Mouse (Mus musculus): ENCODE measurements around the gene Chd3. TPM values are rescaled to one million over a fixed set of nuclear protein-coding genes. Genes with fewer than 3 reads are reported as not detected.

The Chd3 gene
- polyA plus RNA-seq, 1 experiment from 2014 or later: 39.4 TPM

GRCm38 (mm10) chr11:69408541-69409377, 39.6 kb upstream of the Chd3 start:
- Histone ChIP-seq H3K4me1 (ENCODE audit: control insufficient read depth, insufficient read depth, low read length) (peaks cover 32% of the 10 kb centered on the region), H3K36me3 (ENCODE audit: control insufficient read depth, insufficient read depth, low read length) (peaks cover 31% of the 10 kb centered on the region)

GRCm38 (mm10) chr11:69407724-69408004, 38.5 kb upstream of the Chd3 start:
- Histone ChIP-seq H3K27ac (ENCODE audit: low read depth, low read length) (no peak overlapping the region), H3K36me3 (ENCODE audit: control insufficient read depth, insufficient read depth, low read length) (peaks cover 34% of the 10 kb centered on the region), H3K9me3 (ENCODE audit: control insufficient read depth, low read length) (no peaks in the 10 kb centered on the region), H3K4me1 (ENCODE audit: control insufficient read depth, insufficient read depth, low read length) (peaks cover 21% of the 10 kb centered on the region), H3K4me2 (no peak overlapping the region), H3K27me3 (ENCODE audit: control insufficient read depth, insufficient read depth, low read length) (no peaks in the 10 kb centered on the region), H3K9ac (ENCODE audit: low read length) (0 out of 2 replicates have a peak overlapping the region, but pooled peaks have one; percentile 33), H3K4me3 (ENCODE audit: low read depth, low read length) (no peak overlapping the region)
- ATAC-seq (ENCODE audit: low FRiP score) (no peak), DNase-seq (ENCODE audit: low spot score, missing footprints) (no peak)
- 89% methylated on average over 4 of the region's 4 CpGs for WGBS

More at GRCm38 (mm10) chr11:69408541-69409377, 39.6 kb upstream of the Chd3 start:
- 0% methylated on average over 33 of the region's 33 CpGs for WGBS
- Histone ChIP-seq H3K4me3 (ENCODE audit: low read depth, low read length) (peak overlapping the region; percentile 75), H3K9me3 (ENCODE audit: control insufficient read depth, low read length) (no peaks in the 10 kb centered on the region), H3K9ac (ENCODE audit: low read length) (peak overlapping the region; percentile 90), H3K27ac (ENCODE audit: low read depth, low read length) (peak overlapping the region; percentile 95), H3K27me3 (ENCODE audit: control insufficient read depth, insufficient read depth, low read length) (no peaks in the 10 kb centered on the region), H3K4me2 (peak overlapping the region; percentile 91)
- ATAC-seq (ENCODE audit: low FRiP score) (peak; percentile 73), DNase-seq (ENCODE audit: low spot score, missing footprints) (peak; percentile 97)

GRCm38 (mm10) chr11:69406867-69407723, 37.9 kb upstream of the Chd3 start:
- Histone ChIP-seq H3K4me3 (ENCODE audit: low read depth, low read length) (no peak overlapping the region), H3K9me3 (ENCODE audit: control insufficient read depth, low read length) (no peaks in the 10 kb centered on the region), H3K4me1 (ENCODE audit: control insufficient read depth, insufficient read depth, low read length) (peaks cover 15% of the 10 kb centered on the region), H3K4me2 (no peak overlapping the region), H3K9ac (ENCODE audit: low read length) (no peak overlapping the region), H3K36me3 (ENCODE audit: control insufficient read depth, insufficient read depth, low read length) (peaks cover 36% of the 10 kb centered on the region), H3K27me3 (ENCODE audit: control insufficient read depth, insufficient read depth, low read length) (no peaks in the 10 kb centered on the region), H3K27ac (ENCODE audit: low read depth, low read length) (no peak overlapping the region)
- WGBS: 91% methylated on average over 16 of the region's 16 CpGs
- DNase-seq (ENCODE audit: low spot score, missing footprints): no peak
- ATAC-seq (ENCODE audit: low FRiP score): no peak

GRCm38 (mm10) chr11:69406282-69406681, 37.1 kb upstream of the Chd3 start:
- Histone ChIP-seq H3K4me2 (no peak overlapping the region), H3K27ac (ENCODE audit: low read depth, low read length) (no peak overlapping the region), H3K9me3 (ENCODE audit: control insufficient read depth, low read length) (no peaks in the 10 kb centered on the region), H3K36me3 (ENCODE audit: control insufficient read depth, insufficient read depth, low read length) (peaks cover 39% of the 10 kb centered on the region), H3K4me3 (ENCODE audit: low read depth, low read length) (no peak overlapping the region), H3K4me1 (ENCODE audit: control insufficient read depth, insufficient read depth, low read length) (peaks cover 9% of the 10 kb centered on the region), H3K27me3 (ENCODE audit: control insufficient read depth, insufficient read depth, low read length) (no peaks in the 10 kb centered on the region), H3K9ac (ENCODE audit: low read length) (no peak overlapping the region)
- no peak for DNase-seq (ENCODE audit: low spot score, missing footprints)
- no peak for ATAC-seq (ENCODE audit: low FRiP score)
- WGBS: 91% methylated on average over 19 of the region's 19 CpGs

- DNase-seq (ENCODE audit: low spot score, missing footprints) (no peak), ATAC-seq (ENCODE audit: low FRiP score) (no peak)
- peaks cover 46% of the 10 kb centered on the region for H3K36me3 ChIP-seq (ENCODE audit: control insufficient read depth, insufficient read depth, low read length)
- no peak overlapping the region for H3K4me3 ChIP-seq (ENCODE audit: low read depth, low read length)
- WGBS: 92% methylated on average over 24 of the region's 24 CpGs
- H3K9me3 ChIP-seq (ENCODE audit: control insufficient read depth, low read length): no peaks in the 10 kb centered on the region
- peaks cover 2% of the 10 kb centered on the region; the same call in 1 of the 2 replicates for H3K27me3 ChIP-seq (ENCODE audit: control insufficient read depth, insufficient read depth, low read length)
- no peak overlapping the region for H3K9ac ChIP-seq (ENCODE audit: low read length)
- H3K4me2 ChIP-seq: no peak overlapping the region
- H3K4me1 ChIP-seq (ENCODE audit: control insufficient read depth, insufficient read depth, low read length): peaks cover 9% of the 10 kb centered on the region
- no peak overlapping the region for H3K27ac ChIP-seq (ENCODE audit: low read depth, low read length)
These were observed 36.4 kb upstream of the Chd3 start for GRCm38 (mm10) chr11:69405397-69406200.

- Histone ChIP-seq H3K9me3 (ENCODE audit: control insufficient read depth, low read length) (no peaks in the 10 kb centered on the region), H3K4me2 (no peak overlapping the region), H3K9ac (ENCODE audit: low read length) (no peak overlapping the region), H3K27me3 (ENCODE audit: control insufficient read depth, insufficient read depth, low read length) (peaks cover 10% of the 10 kb centered on the region), H3K36me3 (ENCODE audit: control insufficient read depth, insufficient read depth, low read length) (peaks cover 54% of the 10 kb centered on the region), H3K27ac (ENCODE audit: low read depth, low read length) (no peak overlapping the region), H3K4me1 (ENCODE audit: control insufficient read depth, insufficient read depth, low read length) (peaks cover 15% of the 10 kb centered on the region), H3K4me3 (ENCODE audit: low read depth, low read length) (no peak overlapping the region)
- DNase-seq (ENCODE audit: low spot score, missing footprints) (no peak), ATAC-seq (ENCODE audit: low FRiP score) (no peak)
- WGBS: 95% methylated on average over 21 of the region's 24 CpGs
These were observed 35.6 kb upstream of the Chd3 start for GRCm38 (mm10) chr11:69404595-69405396.

GRCm38 (mm10) chr11:69403691-69404594, 34.7 kb upstream of the Chd3 start:
- Histone ChIP-seq H3K9ac (ENCODE audit: low read length) (no peak overlapping the region), H3K27ac (ENCODE audit: low read depth, low read length) (no peak overlapping the region), H3K36me3 (ENCODE audit: control insufficient read depth, insufficient read depth, low read length) (peaks cover 57% of the 10 kb centered on the region), H3K9me3 (ENCODE audit: control insufficient read depth, low read length) (no peaks in the 10 kb centered on the region), H3K4me2 (no peak overlapping the region), H3K4me3 (ENCODE audit: low read depth, low read length) (no peak overlapping the region), H3K27me3 (ENCODE audit: control insufficient read depth, insufficient read depth, low read length) (peaks cover 13% of the 10 kb centered on the region), H3K4me1 (ENCODE audit: control insufficient read depth, insufficient read depth, low read length) (peaks cover 18% of the 10 kb centered on the region)
- WGBS: 91% methylated on average over 38 of the region's 38 CpGs
- DNase-seq (ENCODE audit: low spot score, missing footprints) (no peak), ATAC-seq (ENCODE audit: low FRiP score) (no peak)
